Mouse (Mus musculus): ENCODE data around the gene Matk. TPM values are rescaled to one million over a fixed set of nuclear protein-coding genes. Genes with fewer than 3 reads are reported as not detected.

The Matk gene
- total RNA-seq, 1 experiment from 2014 or later, result 27.9 TPM

- no peak for ATAC-seq (replicated peaks in 1 of 2; ENCODE audit: insufficient read depth in 1 of 2, low FRiP score in 2 of 2, low TSS enrichment in 1 of 2, low read depth in 1 of 2, poor library complexity in 2 of 2, severe bottlenecking in 2 of 2)
Observed at GRCm38 (mm10) chr10:81268643-81269412, 16.1 kb downstream of the Matk start.

DNA sequence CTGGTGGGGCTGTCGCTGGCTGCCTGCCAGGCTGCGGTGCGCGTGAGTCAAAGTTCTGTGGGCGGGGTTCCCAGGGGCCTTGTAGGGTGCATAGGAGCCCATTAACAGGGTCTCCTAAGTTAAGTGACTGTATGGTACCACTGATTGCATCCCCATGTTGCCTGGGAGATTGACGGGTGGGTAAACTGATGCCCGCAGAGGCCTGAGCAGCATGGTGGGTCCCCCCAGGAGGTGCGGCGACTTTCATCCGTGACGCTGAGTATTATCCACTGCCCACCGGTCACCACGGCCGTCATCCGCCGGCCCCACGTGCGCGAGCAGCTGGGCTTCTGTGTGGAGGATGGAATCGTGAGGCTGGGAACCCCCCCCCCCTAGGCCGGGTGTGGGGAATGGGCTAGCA lies 19.6 kb downstream of the Matk start:
- no peak for ATAC-seq (replicated peaks in 1 of 2; ENCODE audit: insufficient read depth in 1 of 2, low FRiP score in 2 of 2, low TSS enrichment in 1 of 2, low read depth in 1 of 2, poor library complexity in 2 of 2, severe bottlenecking in 2 of 2)

DNA sequence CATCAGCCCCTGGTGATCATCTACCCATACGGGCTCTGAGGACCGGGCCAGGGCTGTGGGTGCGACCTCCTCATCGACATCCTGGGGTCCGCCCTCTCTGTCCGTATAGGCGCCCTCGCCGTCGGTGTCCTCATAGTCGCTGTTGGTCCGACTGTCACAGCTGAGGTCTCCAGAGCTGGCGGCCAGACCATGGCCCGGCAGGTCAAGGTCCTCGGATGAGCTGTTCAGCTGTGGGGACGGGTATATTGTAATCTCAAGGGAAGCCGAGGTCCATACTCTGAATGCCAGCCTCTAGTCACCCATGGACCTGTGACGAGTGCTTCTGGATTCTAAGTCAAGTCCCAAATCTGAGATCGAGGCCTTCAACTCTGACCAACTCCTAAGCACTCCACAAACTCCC lies 21.1 kb downstream of the Matk start:
- ATAC-seq (replicated peaks in 1 of 2; ENCODE audit: insufficient read depth in 1 of 2, low FRiP score in 2 of 2, low TSS enrichment in 1 of 2, low read depth in 1 of 2, poor library complexity in 2 of 2, severe bottlenecking in 2 of 2), result no peak

- ATAC-seq (replicated peaks in 1 of 2; ENCODE audit: insufficient read depth in 1 of 2, low FRiP score in 2 of 2, low TSS enrichment in 1 of 2, low read depth in 1 of 2, poor library complexity in 2 of 2, severe bottlenecking in 2 of 2), result no peak
Observed at GRCm38 (mm10) chr10:81277676-81278075, 24.9 kb downstream of the Matk start.

- ATAC-seq (replicated peaks in 1 of 2; ENCODE audit: insufficient read depth in 1 of 2, low FRiP score in 2 of 2, low TSS enrichment in 1 of 2, low read depth in 1 of 2, poor library complexity in 2 of 2, severe bottlenecking in 2 of 2), result no peak
Observed at GRCm38 (mm10) chr10:81279496-81279895, 26.8 kb downstream of the Matk start.

DNA sequence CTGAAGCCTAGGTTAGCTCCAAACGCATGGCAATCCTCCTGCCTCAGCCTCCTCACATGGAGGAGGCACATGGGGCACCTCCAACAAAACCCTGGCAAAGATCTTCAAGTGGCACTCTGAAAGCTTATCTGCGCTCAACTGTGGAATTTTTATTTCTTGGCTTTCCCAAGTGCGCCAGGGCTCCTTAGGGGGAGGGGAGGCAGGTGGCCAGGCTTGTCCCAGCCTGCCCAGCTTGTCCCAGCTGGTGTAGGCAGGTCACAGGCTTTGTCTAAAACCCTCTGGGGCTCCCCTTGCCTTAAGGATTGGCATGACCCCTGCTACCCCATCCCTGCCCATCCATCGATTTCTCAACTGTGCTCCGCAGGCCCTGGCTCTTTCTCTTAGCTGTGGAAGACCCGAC lies 31.5 kb downstream of the Matk start:
- no peak for ATAC-seq (replicated peaks in 1 of 2; ENCODE audit: insufficient read depth in 1 of 2, low FRiP score in 2 of 2, low TSS enrichment in 1 of 2, low read depth in 1 of 2, poor library complexity in 2 of 2, severe bottlenecking in 2 of 2)

DNA sequence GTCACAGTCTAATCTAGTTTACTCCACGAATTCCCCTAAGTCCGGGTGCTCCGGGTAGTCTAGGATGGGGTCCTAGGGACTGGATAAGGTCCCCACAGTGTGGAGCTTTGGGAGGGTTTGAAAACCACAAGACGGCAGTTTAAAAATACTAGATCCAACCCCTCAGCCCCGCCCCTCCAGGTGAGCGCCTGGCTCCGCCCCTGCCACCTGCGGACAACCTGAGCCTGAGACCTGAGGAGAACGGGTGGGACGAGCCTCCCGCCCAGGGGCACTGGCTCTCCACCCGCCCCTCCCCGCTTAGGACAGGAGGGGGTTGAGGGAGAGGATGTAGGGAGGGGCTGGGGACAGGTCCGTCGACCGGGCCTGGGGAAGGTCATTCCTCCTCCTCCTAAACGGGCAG lies 32.0 kb downstream of the Matk start:
- no peak for ATAC-seq (replicated peaks in 1 of 2; ENCODE audit: insufficient read depth in 1 of 2, low FRiP score in 2 of 2, low TSS enrichment in 1 of 2, low read depth in 1 of 2, poor library complexity in 2 of 2, severe bottlenecking in 2 of 2)

- ATAC-seq (replicated peaks in 1 of 2; ENCODE audit: insufficient read depth in 1 of 2, low FRiP score in 2 of 2, low TSS enrichment in 1 of 2, low read depth in 1 of 2, poor library complexity in 2 of 2, severe bottlenecking in 2 of 2), result peak; percentile 78 to 85
Observed at GRCm38 (mm10) chr10:81285694-81286450, 33.1 kb downstream of the Matk start.

GRCm38 (mm10) chr10:81286586-81286985 lies 33.9 kb downstream of the Matk start:
- no peak for ATAC-seq (replicated peaks in 1 of 2; ENCODE audit: insufficient read depth in 1 of 2, low FRiP score in 2 of 2, low TSS enrichment in 1 of 2, low read depth in 1 of 2, poor library complexity in 2 of 2, severe bottlenecking in 2 of 2)

GRCm38 (mm10) chr10:81287513-81288157 lies 34.9 kb downstream of the Matk start:
- no peak for ATAC-seq (replicated peaks in 1 of 2; ENCODE audit: insufficient read depth in 1 of 2, low FRiP score in 2 of 2, low TSS enrichment in 1 of 2, low read depth in 1 of 2, poor library complexity in 2 of 2, severe bottlenecking in 2 of 2)

DNA sequence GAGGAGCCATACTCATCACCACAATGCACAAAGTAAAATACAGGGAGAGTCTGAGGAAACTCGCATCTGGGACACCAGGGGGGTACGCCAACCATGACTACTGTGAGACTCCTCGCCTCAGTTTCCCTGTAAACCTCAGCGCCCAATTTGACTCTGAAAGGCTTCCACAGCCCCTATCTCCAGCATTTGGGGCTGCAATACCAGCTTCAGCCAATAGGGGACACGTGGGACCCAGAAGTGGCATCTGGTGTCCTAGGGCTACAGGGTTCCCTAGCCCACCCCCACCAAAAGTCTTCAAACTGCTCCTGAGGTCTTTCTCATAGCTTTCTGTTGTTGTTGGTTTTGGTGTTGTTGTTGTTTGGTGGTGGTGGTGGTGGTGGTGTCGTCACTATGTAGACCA lies 35.9 kb downstream of the Matk start:
- no peak for ATAC-seq (replicated peaks in 1 of 2; ENCODE audit: insufficient read depth in 1 of 2, low FRiP score in 2 of 2, low TSS enrichment in 1 of 2, low read depth in 1 of 2, poor library complexity in 2 of 2, severe bottlenecking in 2 of 2)

GRCm38 (mm10) chr10:81289278-81289677 lies 36.5 kb downstream of the Matk start:
- ATAC-seq (replicated peaks in 1 of 2; ENCODE audit: insufficient read depth in 1 of 2, low FRiP score in 2 of 2, low TSS enrichment in 1 of 2, low read depth in 1 of 2, poor library complexity in 2 of 2, severe bottlenecking in 2 of 2), result no peak

DNA sequence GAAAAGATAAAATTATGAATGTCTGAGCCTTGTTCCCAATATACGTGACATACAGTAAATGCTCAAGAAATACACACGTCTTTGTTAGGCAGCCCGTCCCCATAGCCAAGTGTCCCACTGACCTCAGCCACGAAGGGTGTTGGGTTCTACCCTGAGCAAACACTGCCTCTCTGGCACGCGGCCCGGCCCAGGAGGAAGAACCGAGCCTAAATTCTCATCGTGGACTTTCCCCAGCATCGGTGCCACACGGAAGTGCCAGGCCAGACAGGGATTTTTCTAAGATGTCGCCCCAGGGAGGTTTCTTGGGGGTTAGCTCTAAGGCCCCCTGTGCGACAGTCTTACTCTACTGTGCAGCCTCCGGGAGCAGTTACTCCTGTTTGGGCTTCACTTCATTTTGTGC lies 37.1 kb downstream of the Matk start:
- ATAC-seq (replicated peaks in 1 of 2; ENCODE audit: insufficient read depth in 1 of 2, low FRiP score in 2 of 2, low TSS enrichment in 1 of 2, low read depth in 1 of 2, poor library complexity in 2 of 2, severe bottlenecking in 2 of 2), result no peak

GRCm38 (mm10) chr10:81290698-81291460 lies 38.1 kb downstream of the Matk start:
- ATAC-seq (replicated peaks in 1 of 2; ENCODE audit: insufficient read depth in 1 of 2, low FRiP score in 2 of 2, low TSS enrichment in 1 of 2, low read depth in 1 of 2, poor library complexity in 2 of 2, severe bottlenecking in 2 of 2), result no peak

DNA sequence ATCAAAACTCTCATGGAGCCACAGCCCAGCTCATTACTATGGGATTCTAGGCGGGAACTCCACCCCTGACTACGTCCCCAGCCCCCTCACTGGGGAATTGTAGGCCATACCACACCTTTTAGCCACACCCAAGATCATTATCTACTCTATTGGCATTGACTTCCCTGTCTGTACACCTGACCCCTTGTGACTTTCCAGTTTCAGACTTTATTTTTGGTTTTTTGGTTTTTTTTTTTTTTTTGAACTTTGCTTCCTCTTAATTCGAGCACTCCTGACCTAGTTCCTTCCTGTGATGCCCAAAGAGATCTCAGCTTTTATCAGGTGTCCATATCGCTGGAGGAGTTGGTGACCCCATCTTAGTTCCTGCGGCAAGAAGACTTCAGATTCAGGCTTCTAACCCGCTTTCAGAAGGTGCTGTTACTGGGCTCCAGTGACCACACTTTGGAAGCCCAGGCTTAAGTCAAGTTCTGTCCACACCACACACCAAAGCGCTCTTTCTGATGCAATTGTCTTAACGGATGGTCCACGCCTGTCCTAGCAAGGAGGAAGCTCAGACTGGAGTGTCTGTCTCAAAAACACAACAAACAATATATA lies 38.9 kb downstream of the Matk start, which contains the start of gene Tjp3:
Tjp3 (minus strand) TSS at position 71 of the 594 bp plus-strand sequence.
- ATAC-seq (replicated peaks in 1 of 2; ENCODE audit: insufficient read depth in 1 of 2, low FRiP score in 2 of 2, low TSS enrichment in 1 of 2, low read depth in 1 of 2, poor library complexity in 2 of 2, severe bottlenecking in 2 of 2), result no peak; a peak in 1 of 4 replicates

- ATAC-seq (replicated peaks in 1 of 2; ENCODE audit: insufficient read depth in 1 of 2, low FRiP score in 2 of 2, low TSS enrichment in 1 of 2, low read depth in 1 of 2, poor library complexity in 2 of 2, severe bottlenecking in 2 of 2), result peak; percentile 83 to 91
Observed at GRCm38 (mm10) chr10:81292554-81293333, 40.0 kb downstream of the Matk start, which contains the start of gene Pip5k1c. Gene Pip5k1c (plus strand): TSS chr10:81292963.

Data from hematopoietic stem cell, adult 5-6 weeks (primary cell).